Mouse (Mus musculus) heart, embryonic 16.5 days (tissue): ENCODE measurements around the gene Cisd3. TPM values are rescaled to one million over a fixed set of nuclear protein-coding genes. Genes with fewer than 3 reads are reported as not detected.
"Not testable (repeated sequence)": the region's sequence is repeated elsewhere in the genome, so short reads cannot be mapped to it uniquely, and the experiment has no call there.

Source experiments
- ATAC-seq: fragments of 200-750 bp; cut with Nextera tagmentation; replicated peaks from 2 replicates; pipeline ENCODE4 v1.8.0; 2017; ENCODE audit warnings: moderate number of reproducible peaks; ENCODE audit not compliant: insufficient read depth, low FRiP score; ENCODE audit errors: extremely low read depth
- H3K27ac ChIP-seq: fragments of 300-500 bp; sonication (generic); 2 replicates; pipeline ENCODE4 v1.5.1; 2014; ENCODE audit warnings: mild to moderate bottlenecking, low read length, control low read depth, moderate library complexity
- H3K27me3 ChIP-seq: fragments of 300-500 bp; sonication (generic); 2 replicates; pipeline ENCODE4 v1.6.1; 2014; ENCODE audit warnings: low read length, mixed read lengths; ENCODE audit not compliant: control insufficient read depth, insufficient read depth
- H3K36me3 ChIP-seq: fragments of 300-500 bp; sonication (generic); 2 replicates; pipeline ENCODE4 v1.6.1; 2014; ENCODE audit not compliant: control insufficient read depth, insufficient read depth
- H3K4me1 ChIP-seq: fragments of 300-500 bp; sonication (generic); 2 replicates; pipeline ENCODE4 v1.6.1; 2014; ENCODE audit warnings: low read length, mixed read lengths; ENCODE audit not compliant: control insufficient read depth, insufficient read depth
- H3K4me2 ChIP-seq: fragments of 300-500 bp; sonication (generic); 2 replicates; pipeline ENCODE4 v1.6.1; 2014; ENCODE audit warnings: low read depth, mild to moderate bottlenecking, control low read depth, low read length
- H3K4me3 ChIP-seq: fragments of 300-500 bp; sonication (generic); 2 replicates; pipeline ENCODE4 v1.5.1; 2014; ENCODE audit warnings: mild to moderate bottlenecking, control low read depth, low read length
- H3K9ac ChIP-seq: fragments of 300-500 bp; sonication (generic); 2 replicates; pipeline ENCODE4 v1.6.1; 2014; ENCODE audit warnings: low read length, control low read depth
- H3K9me3 ChIP-seq: fragments of 300-500 bp; sonication (generic); replicated peaks from 2 replicates; pipeline ENCODE4 v1.6.1; 2016; ENCODE audit warnings: low read length; ENCODE audit not compliant: control insufficient read depth
- WGBS: fragments of 180-500 bp; shearing (Covaris S2); extraction: QIAGEN DNeasy Blood & Tissue Kit; methylation state at CpG from one replicate; pipeline ENCODE4 v1.1.7; 2014; 5-methylcytosine and 5-hydroxymethylcytosine counted together
- polyA plus RNA-seq: library from polyadenylated mRNA; unstranded; fragments of >200 nt; fragmentation: Nextera tagmentation; extraction: Ambion mirVana; gene quantifications from 2 replicates; pipeline ENCODE4 v1.2.1, GENCODE M21; 2015

The Cisd3 gene
- polyA plus RNA-seq, 1 experiment from 2014 or later = 86.1 TPM

- peaks cover 32% of the 10 kb centered on the region for H3K4me1 ChIP-seq
- no peak overlapping the region for H3K9ac ChIP-seq
- no peaks in the 10 kb centered on the region for H3K9me3 ChIP-seq
- WGBS = 74% methylated on average over 14 of the region's 14 CpGs
- no peak overlapping the region for H3K4me2 ChIP-seq
- H3K27me3 ChIP-seq = no peaks in the 10 kb centered on the region
- ATAC-seq = no peak
- H3K27ac ChIP-seq = no peak overlapping the region
- no peak overlapping the region for H3K4me3 ChIP-seq
- no peaks in the 10 kb centered on the region for H3K36me3 ChIP-seq
Observed at GRCm38 (mm10) chr11:97656269-97656971, 29.2 kb upstream of the Cisd3 start.

GRCm38 (mm10) chr11:97657184-97657945 is 28.3 kb upstream of the Cisd3 start:
- H3K9me3 ChIP-seq = no peaks in the 10 kb centered on the region
- H3K4me3 ChIP-seq = no peak overlapping the region
- 0 out of 2 replicates have a peak overlapping the region, but pooled peaks have one; percentile 37 for H3K9ac ChIP-seq
- H3K4me2 ChIP-seq = no peak overlapping the region
- WGBS = 39% methylated on average over 4 of the region's 6 CpGs
- H3K27me3 ChIP-seq = no peaks in the 10 kb centered on the region
- H3K4me1 ChIP-seq = peaks cover 40% of the 10 kb centered on the region
- 0 out of 2 replicates have a peak overlapping the region, but pooled peaks have one; percentile 22 for H3K27ac ChIP-seq
- ATAC-seq = no peak
- H3K36me3 ChIP-seq = no peaks in the 10 kb centered on the region

- not testable (repeated sequence) for H3K4me2 ChIP-seq, H3K4me3 ChIP-seq, H3K27me3 ChIP-seq, H3K9me3 ChIP-seq, H3K36me3 ChIP-seq, ATAC-seq, H3K27ac ChIP-seq, H3K9ac ChIP-seq
- 86% methylated on average over 6 of the region's 6 CpGs for WGBS
- H3K4me1 ChIP-seq = peaks cover 43% of the 10 kb centered on the region
Observed at GRCm38 (mm10) chr11:97657967-97658366, 27.7 kb upstream of the Cisd3 start.

- H3K36me3 ChIP-seq = no peaks in the 10 kb centered on the region
- peak overlapping the region; percentile 86; the same call in 1 of the 2 replicates for H3K9ac ChIP-seq
- H3K4me2 ChIP-seq = peak overlapping the region; percentile 80
- H3K27me3 ChIP-seq = no peaks in the 10 kb centered on the region
- no peak for ATAC-seq
- H3K4me3 ChIP-seq = peak overlapping the region; percentile 69
- H3K27ac ChIP-seq = peak overlapping the region; percentile 94
- H3K9me3 ChIP-seq = no peaks in the 10 kb centered on the region
- 30% methylated on average over 11 of the region's 11 CpGs for WGBS
- H3K4me1 ChIP-seq = peaks cover 43% of the 10 kb centered on the region
Observed at GRCm38 (mm10) chr11:97658751-97659266, 26.8 kb upstream of the Cisd3 start.

GRCm38 (mm10) chr11:97659267-97659989 is 26.2 kb upstream of the Cisd3 start:
- H3K27ac ChIP-seq = peak overlapping the region; percentile 94
- WGBS = 6% methylated on average over 13 of the region's 13 CpGs
- peak overlapping the region; percentile 80 for H3K4me2 ChIP-seq
- H3K4me3 ChIP-seq = peak overlapping the region; percentile 69
- H3K4me1 ChIP-seq = peaks cover 44% of the 10 kb centered on the region
- H3K9me3 ChIP-seq = no peaks in the 10 kb centered on the region
- no peaks in the 10 kb centered on the region for H3K36me3 ChIP-seq
- no peak for ATAC-seq
- H3K9ac ChIP-seq = peak overlapping the region; percentile 86
- no peaks in the 10 kb centered on the region for H3K27me3 ChIP-seq

- under 1% methylated on average over 72 of the region's 78 CpGs for WGBS
- Histone ChIP-seq H3K27ac (peak overlapping the region; percentile 94), H3K4me2 (peak overlapping the region; percentile 80), H3K36me3 (no peaks in the 10 kb centered on the region), H3K4me1 (peaks cover 51% of the 10 kb centered on the region), H3K9me3 (no peaks in the 10 kb centered on the region), H3K27me3 (no peaks in the 10 kb centered on the region), H3K4me3 (peak overlapping the region; percentile 69), H3K9ac (peak overlapping the region; percentile 86)
- ATAC-seq = peak; percentile 81
Observed at GRCm38 (mm10) chr11:97659990-97660714, 25.5 kb upstream of the Cisd3 start.

GRCm38 (mm10) chr11:97660734-97661647 is 24.6 kb upstream of the Cisd3 start:
- Histone ChIP-seq H3K9ac (peak overlapping the region; percentile 86), H3K4me1 (peaks cover 51% of the 10 kb centered on the region), H3K4me3 (peak overlapping the region; percentile 89), H3K27me3 (no peaks in the 10 kb centered on the region), H3K36me3 (peaks cover 5% of the 10 kb centered on the region), H3K9me3 (no peaks in the 10 kb centered on the region), H3K4me2 (peak overlapping the region; percentile 80), H3K27ac (peak overlapping the region; percentile 94)
- 10% methylated on average over 27 of the region's 27 CpGs for WGBS
- no peak for ATAC-seq
